Mouse (Mus musculus) spleen, postnatal 10 days (tissue): Measurements from ENCODE around the gene Tmem120b.

ENCODE experiments used
- DNase-seq, 2 experiments: peaks; one replicate each; pipeline ENCODE4 v3.0.0; 2021 to 2022; ENCODE audit warnings: low spot score in 2 of 2

Gene Tmem120b

DNA sequence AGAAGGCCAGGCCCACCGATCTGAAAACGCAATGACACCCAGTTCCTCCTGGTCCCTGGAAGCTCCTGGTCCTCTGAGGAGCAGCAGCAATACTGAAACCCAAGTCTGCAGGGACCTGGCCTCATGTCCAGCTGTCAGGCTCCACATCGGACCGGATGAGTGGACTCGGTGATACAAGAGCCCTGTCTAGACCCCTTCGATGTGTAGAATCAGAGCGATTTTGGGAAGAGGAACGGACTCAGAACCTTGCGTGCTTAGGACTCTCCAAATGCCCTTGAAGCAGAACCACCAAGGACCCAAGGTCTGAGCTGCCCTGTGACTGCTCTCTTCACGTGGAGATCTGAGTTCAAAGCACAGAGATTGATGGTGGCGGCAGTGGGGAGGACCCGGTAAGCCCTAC lies at the start of gene Tmem120b:
TSS of gene Tmem120b (plus strand) at position 301 of the 400 bp plus-strand sequence.
- DNase-seq = no peak

DNA sequence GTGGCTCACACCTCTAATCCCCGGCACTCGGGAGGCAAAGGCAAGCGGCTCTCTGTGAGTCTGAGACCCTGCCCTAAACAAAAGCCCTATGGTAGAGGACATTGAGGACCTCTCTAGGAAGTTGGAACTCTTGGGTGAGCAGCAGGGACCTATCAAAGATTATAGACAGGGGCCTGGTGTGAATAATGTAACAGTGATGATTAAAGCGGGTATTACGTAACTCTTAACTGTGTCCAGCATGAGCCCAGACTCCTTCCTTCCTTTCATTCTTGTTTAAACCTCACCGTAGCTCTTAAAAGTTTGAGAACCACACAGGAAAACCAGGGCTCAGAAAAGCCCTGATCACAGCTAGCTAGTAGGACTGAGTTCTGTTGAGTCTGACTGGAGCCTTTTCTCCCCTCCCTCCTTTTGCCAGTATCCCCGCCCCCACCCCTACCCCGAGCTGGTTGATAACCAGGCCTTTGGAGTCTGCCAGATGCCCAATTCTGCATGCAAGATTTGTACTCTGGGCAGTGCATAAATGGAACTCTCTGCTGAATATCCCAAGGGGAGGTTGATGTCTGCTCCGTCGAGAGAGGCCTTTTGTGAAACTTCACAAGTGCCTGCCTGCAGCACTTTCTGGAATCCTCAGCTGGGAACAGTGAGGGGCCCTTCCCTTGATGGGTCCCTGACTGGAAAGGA lies 48.7 kb upstream of the Tmem120b start:
- no peak for DNase-seq

DNA sequence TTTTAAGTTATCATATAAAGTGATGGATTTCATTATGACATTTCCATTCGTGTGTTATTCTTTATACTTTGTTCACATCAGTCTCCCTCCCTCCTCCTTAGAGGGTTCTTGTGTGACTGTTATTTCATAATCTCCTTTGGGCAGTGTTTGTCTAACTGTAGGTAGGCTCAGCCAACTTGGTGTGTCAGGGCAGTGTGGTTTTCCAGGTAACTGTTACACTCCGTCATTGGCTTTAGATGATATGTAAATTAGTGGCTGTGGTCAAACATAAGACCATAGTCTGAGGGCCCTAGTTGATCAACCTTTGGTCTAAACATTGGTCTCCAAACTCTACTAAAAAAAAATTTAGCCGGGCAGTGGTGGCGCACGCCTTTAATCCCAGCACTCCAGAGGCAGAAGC lies 47.8 kb upstream of the Tmem120b start:
- no peak for DNase-seq

DNA sequence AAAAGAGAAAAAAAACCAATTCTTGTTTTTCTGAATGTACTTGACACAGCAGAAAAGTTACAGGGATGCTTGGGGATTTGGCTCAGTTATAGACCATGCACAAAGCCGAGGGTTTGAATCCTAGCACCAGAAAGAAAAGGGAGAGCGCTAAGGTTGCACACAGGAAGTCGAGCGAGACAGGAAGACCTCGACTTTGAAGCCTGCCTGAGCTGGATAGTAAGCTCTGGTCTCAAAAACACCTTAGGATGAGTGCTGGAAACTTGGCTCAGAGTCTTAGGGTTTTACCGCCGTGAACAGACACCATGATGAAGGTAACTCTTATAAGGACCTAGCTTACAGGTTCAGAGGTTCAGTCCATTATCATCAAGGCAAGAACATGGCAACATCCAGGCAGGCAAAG lies 46.8 kb upstream of the Tmem120b start:
- no peak for DNase-seq

DNA sequence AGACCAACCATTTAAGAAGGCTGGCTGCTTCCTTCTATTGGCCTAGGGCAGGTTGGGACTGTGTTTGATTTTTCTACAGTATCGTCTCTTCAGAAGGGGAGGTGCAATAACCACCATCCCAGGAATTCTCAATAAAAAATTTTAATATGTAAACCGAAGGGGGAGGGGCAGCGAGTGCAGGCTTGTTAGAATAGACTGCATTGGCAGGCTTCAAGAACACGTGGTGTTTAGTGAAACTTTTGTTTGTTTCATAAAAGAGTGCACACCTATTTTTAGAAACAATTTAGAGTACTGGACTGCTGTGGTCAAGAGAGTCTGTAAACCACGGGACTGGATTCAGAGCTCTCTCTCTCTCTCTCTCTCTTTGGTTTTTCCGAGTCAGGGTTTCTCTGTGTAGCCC lies 45.2 kb upstream of the Tmem120b start:
- DNase-seq = no peak

DNA sequence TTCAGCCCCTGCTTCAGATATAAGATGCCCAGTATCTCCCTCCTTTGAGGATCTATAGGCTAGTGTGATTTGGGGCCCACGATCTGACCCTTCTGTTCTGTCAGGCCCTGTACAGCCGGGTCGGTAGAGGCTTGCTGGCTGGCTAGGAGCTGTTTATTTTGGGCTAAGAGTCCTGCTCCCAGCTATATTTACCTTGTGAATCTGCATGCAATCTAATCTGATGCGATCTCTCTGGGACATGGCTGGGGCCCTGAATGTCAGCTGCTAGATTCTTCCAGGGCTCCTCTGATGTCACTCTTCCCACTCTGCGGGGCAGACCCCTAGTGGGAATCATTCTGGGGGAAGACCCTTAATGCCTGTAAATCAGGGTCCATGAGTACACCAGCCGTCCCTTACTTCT lies 43.9 kb upstream of the Tmem120b start:
- no peak for DNase-seq

DNA sequence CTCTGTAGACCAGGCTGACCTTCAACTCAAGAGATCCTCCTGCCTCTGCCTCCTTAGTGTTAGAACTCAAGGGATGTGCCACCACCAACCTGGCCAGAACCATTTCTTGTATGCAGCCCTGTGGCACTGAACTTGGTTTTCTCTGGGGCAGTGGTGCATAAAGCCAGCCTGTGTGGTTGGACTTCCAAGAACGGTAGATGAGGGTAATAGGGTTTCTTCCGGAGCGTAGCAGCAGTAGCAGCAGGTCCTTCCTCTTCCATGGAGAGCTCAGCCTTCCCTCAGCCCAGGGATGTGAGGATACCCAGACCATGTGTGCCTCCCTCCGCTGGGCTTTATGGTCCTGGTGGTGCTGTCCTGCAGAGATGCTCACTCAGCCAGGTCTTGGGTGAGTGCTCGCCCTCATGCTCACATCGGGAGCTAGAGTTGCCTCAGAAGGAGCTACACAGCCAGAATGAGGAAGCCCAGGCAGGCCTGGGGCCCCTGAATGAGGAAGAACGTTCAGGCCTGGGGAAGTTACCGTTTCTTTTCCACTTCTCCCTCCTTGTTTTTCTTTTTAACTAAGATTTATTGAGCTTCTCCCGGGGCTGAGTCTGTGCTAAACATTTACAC lies 43.1 kb upstream of the Tmem120b start:
- peak in 1 of 2 experiments; percentile 59 for DNase-seq

DNA sequence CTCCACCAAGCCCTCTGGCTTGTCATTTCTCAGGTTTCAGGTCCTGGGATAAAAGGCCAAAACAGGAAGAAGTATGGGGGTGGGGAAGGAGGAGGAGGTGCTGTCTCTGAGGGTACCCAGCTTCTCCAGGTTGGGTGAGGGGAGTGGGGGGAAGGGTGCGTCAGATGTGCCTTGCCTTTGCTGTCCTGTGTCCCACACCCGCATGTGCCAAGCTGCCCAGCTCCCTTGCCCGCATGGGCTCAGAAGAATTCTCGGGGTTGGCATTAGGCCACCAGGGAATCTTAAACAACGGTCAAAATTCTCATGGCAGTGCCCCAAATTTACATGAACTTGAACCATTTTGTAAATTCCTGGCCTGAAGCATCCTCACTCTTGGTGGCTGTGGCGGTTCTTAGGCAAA lies 41.8 kb upstream of the Tmem120b start:
- DNase-seq = no peak

DNA sequence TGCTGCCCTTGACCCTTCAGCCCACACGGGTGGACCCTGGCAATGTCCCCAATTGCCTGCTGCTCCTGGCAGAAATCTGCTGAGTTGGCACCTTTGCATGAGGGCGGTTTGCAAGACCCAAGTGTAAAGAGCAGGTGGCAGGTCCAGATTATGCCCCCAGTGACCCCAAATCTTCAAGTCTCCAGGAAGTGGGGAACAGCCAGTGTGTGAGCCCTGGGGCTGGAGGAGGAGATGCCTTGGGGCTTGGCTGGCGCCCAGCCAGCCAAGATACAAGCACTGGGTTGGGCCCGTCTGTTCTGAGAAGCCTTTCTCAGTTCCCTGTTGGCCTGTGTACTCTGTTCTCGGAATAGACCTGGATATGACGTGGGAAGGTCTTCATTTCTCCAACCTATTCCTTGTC lies 40.8 kb upstream of the Tmem120b start:
- DNase-seq = no peak

DNA sequence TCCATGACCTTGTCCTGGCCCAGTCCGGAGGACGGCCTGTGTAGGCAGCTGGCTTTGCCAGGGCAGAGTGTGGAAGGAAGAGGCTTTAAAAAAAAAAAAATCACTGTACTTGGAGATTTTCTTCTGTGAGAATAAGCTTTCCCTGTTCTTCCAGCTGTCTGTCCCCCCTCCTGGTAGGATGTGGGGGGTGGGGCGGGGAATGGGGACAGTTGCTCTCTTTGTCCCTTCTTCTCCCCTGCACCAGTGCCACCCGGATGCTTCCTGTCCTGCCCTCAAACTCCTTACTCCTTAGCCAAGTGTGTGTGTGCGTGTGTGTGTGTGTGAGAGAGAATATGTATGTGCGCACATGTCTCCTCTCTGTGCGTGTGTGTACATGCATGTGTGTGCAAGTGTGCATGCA lies 38.5 kb upstream of the Tmem120b start:
- no peak for DNase-seq

DNA sequence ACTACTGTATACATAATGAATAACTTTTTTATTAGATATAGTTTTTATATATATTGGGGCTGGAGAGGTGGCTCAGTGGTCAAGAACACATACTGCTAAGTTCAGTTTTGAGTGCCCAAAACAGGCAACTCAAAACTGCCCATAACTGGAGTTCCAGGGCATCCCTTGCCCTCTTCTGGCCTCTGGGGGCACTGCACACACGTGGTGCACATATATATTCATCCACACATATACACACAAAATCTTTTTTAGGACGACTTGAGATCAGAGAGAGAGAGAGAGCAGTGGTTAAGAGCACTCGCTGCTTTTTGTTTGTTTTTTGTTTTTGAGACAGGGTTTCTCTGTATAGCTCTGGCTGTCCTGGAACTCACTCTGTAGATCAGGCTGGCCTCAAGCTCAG lies 36.9 kb upstream of the Tmem120b start:
- no peak for DNase-seq

DNA sequence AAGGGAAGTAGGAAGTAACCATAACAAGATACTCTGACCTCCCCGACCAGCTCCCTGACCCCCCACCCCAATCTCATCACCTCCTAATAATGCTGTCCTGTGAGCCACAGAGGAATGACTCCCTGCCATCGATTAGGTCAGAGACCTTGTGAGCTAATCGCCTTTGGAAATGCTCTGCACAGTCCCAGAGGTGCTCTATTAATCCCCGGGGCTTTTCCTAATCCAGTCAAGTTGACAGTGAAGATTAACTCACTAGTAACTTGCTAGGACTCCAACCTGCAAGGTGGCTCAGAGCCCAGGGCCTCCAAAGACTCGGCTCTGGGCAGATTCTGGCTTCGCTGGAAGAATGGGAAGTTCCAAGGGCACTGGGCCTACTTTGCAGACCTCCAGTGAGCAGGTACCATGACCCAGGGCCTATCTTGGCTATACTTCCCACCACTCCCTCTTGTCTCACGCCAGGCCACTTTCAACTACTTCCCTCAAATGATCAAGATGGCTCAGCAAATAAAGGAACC lies 34.5 kb upstream of the Tmem120b start:
- no peak for DNase-seq

DNA sequence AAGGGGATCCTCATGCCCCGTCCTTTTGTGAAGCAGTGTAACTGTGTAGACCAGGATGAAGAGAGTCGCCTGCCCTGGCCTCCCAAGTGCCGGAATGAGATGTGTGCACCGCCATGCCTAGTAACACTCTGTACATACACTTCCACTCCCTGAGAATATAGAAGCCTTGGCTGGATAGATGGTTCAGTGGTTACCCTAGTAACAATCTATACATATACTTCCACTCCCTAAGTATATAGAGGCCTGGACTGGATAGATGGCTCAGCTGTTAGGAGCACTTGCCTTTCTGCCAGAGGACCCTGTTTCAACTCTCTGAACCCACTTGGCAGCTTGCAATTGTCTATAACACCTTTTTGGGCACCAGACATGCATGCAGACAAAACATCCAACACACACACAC lies 33.1 kb upstream of the Tmem120b start:
- no peak for DNase-seq

DNA sequence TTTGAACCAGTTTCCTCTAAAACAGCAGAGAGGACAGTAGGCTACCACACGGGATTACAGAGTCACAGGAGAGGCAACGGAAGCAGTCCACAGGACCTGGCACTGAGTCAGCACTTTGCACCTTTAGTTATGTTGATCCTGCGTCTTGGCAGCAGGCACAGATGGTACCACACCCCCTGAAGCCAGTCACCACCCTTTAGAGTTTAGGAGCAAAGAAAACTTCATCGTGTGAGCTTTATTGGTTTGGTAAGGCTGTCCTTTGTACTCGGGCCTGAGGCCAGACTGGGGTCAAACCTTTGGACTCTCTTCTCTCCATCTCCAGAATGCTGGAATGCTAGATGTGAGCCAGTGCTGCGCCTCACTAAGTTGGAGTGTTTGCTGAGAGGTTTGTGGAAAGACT lies 32.7 kb upstream of the Tmem120b start:
- peak in 1 of 2 experiments; percentile 62 for DNase-seq

DNA sequence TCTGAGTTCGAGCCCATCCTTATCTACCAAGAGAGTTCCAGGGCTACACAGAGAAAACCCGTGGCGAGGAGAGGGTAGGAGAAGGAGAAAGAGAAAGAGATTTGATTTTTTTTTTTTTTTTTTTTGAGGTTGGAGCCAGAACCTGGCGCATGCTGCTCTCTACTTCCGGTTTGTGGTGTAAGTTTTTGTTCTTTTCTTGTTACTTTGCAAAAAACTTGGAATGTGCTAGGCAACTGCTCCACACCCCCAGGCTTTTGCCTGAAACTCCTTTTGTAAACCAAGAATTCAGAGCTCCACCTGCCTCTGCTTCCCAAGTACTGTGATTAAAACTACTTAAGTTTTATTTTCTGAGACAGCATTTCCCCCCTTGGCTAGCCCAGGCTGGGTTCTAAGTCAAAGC lies 30.1 kb upstream of the Tmem120b start:
- no peak for DNase-seq

DNA sequence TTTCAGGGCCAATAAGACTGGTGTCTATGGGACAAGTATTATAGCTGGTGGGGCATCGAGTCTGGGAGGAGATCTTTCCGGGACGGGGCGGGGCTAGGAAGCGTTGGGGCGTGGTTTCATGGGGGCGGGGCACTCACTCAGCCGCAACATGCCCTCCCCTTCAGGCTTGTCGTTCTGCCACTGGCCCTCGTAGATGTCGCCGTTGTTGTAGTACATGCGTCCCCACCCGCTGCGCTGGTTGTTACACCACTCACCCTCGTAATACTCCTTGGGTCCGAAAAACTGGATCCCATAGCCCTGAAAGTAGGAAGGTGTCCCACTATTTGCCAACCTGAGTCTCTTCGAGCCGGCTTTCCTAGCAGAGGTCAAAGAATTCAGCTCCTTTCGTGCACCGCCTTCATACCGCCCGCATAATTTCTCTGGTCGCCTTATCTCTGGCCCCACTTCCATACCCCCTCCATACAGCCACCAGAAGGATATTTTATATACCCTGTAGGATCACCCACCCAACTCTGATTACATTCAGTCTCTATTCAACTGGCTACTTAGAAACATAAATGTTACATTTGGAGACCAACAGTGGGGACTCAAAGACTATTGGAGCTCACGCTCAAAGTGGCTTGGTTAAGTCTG lies 29.0 kb upstream of the Tmem120b start:
- DNase-seq = peak; percentile 93 to 94

DNA sequence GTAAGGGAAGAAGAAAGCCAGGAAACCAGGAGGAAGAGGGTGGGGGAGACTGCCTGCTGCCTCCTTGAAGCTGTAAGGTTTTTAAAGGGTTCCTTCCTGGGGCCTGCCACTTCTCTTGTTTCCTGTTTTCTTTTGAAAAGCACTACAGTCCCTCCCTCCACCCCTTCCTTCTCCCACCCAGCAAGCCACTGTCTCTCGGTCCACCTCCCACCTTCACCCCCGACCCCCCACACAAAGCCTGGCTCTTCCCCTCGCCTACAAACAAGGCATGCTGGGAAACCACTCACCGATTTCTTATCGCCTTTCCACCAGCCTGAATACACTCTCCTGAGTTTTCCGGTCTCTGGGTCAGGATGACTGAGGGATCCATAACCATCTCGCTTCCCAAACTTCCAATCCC lies 27.4 kb upstream of the Tmem120b start:
- DNase-seq = no peak

DNA sequence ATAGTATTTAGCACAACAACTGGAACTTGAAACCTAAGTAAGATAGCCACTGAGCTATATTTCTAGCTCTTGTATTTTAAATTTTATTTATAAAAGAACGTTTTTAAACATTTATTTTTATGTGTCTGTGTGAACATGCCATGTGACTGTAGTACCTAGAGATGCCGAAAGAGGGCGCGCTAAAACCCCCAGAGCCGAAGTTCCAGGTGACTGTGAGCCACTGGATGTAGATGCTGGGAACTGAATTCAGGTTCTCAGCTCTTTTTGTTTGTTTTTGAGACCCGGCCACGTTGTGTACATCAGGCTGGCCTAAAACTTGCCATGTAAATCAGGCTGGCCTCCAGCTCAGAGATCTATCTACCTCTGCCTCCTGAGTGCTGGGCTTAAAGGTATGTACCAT lies 24.4 kb upstream of the Tmem120b start:
- peak; percentile 56 to 79 for DNase-seq

DNA sequence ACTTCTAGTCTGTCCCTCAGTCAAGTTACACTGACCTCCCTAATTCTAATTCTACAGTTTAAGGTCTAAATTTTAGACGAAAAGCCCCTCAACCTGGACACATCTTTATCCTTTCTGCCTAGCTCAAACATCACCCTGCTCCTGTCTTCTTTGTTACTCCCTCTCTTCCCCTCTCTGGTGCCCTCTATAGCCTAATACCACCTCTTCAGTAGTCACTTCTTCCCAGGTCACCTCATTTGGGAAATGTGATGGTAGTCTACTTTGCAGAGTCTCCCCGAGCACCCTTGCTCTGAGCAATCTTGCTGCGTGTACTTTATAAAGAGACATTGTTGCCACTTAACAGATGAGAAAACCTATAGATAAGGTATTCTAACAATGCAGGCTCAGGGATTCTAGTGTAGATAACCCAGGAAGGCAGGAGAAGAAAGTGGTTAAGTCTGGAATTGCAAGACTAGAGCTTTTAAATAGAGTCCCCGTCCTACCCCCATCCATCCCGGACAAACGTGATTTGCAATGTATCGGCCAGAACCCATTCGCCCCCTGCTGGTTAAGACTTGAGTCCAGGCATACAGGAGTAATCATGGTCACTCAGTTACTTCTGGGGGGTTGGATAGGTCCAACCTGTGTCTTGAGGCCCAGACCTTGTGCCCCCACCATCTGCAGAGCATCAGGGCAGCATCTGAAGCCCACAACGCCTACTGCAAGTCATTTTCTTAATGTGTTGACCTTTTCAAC lies 22.5 kb upstream of the Tmem120b start:
- DNase-seq = peak in 1 of 2 experiments; percentile 73

DNA sequence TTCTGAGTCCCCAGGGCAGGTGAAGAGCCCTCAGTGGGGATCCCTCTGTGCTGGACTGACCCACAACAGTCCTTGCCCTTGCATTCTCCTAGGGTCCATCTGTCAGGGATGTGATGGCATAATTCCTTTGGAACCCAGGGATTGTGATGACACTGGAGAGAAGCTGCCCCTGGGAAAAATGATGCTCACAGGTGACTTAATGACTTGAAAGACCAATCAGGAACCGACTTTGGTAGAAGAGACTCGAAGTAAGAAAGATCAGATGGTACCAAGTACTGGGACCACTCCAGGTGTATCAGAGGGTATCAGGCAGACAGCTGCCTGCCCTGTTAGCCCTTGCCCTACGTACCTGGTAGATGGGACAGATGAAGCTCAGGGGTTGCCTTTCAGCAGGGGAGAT lies 21.3 kb upstream of the Tmem120b start, which contains the start of gene Morn3:
TSS of gene Morn3 (minus strand) at position 101 of the 400 bp plus-strand sequence.
- DNase-seq = no peak

DNA sequence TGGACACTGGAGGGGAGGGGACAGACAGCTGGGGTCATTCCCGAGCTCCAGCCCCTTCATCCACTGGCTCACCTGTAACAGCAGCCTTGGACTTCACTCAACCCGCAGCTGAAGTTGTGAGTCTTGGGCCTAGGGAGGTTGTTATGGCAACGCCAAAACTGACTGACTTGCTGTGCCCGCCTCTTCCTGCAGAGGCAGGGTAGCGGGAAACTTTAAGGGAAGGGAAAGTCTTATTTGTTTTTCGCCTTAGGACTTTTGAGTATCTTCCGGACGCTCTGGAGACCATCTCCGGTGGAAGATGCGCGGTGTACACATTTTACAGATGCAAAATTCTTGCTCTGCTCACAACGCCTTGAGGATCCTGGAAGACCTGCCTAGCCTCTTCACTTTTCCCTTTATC lies 18.9 kb upstream of the Tmem120b start:
- peak in 1 of 2 experiments; percentile 56 for DNase-seq

DNA sequence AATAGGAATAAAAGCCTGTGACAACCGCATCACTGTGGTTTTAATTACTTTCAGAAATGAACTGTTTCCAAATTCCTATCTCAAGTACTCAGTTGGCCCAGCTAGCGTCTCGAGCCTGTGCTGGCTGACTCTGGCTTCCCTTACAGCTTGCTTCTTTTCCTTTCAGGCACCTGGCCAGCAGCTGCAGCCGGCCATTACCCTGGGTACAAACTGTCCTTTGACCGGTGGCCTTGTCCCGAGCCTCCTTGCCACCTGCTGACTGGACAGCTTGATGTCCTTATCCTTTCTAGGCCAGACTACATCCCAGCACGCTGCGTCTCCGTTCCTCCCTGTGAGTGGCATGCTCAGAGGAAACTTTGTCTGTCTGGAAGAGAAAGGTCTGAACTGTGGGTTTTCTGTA lies 17.3 kb upstream of the Tmem120b start:
- no peak for DNase-seq
